Mouse (Mus musculus): ENCODE results near the gene Vmn1r183. TPM values are rescaled to one million over a fixed set of nuclear protein-coding genes. Genes with fewer than 3 reads are reported as not detected.
A peak's percentile ranks its signal among the peaks of the same experiment; 100 is the strongest.

The Vmn1r183 gene
- polyA plus RNA-seq, 1 experiment from 2014 or later = not detected

- WGBS = under 1% methylated on average over 23 of the region's 23 CpGs
- Histone ChIP-seq H3K9me3 (peaks cover 15% of the 10 kb centered on the region), H3K36me3 (peaks cover 27% of the 10 kb centered on the region), H3K4me1 (peaks cover 7% of the 10 kb centered on the region), H3K27me3 (replicated peaks) (no peaks in the 10 kb centered on the region), H3K4me2 (peak within 1 kb of the TSS; percentile 85), H3K9ac (peak within 1 kb of the TSS; percentile 89), H3K27ac (replicated peaks) (peak within 1 kb of the TSS; percentile 84), H3K4me3 (peak within 1 kb of the TSS; percentile 83)
- peak; percentile 87 for ATAC-seq (ENCODE audit: extremely low read depth, insufficient number of reproducible peaks, low FRiP score, low TSS enrichment)
These were observed 59.3 kb downstream of the Vmn1r183 start, which contains the start of gene Zfp112 for GRCm38 (mm10) chr7:24112156-24112856. Zfp112 (plus strand) TSS chr7:24112314.

- peak overlapping the region; percentile 83 for H3K4me3 ChIP-seq
- peaks cover 7% of the 10 kb centered on the region for H3K4me1 ChIP-seq
- WGBS = 13% methylated on average over 12 of the region's 12 CpGs
- peaks cover 8% of the 10 kb centered on the region for H3K9me3 ChIP-seq
- no peak; the same call in 1 of the 2 replicates for ATAC-seq (ENCODE audit: extremely low read depth, insufficient number of reproducible peaks, low FRiP score, low TSS enrichment)
- no peaks in the 10 kb centered on the region for H3K27me3 ChIP-seq (replicated peaks)
- peak overlapping the region; percentile 85 for H3K4me2 ChIP-seq
- H3K27ac ChIP-seq (replicated peaks) = peak overlapping the region; percentile 84
- peak overlapping the region; percentile 89 for H3K9ac ChIP-seq
- peaks cover 22% of the 10 kb centered on the region for H3K36me3 ChIP-seq
These were observed 59.9 kb downstream of the Vmn1r183 start for GRCm38 (mm10) chr7:24113001-24113400.

Other genes with a start within 250 kb of the Vmn1r183 start
- not detected in 2 replicates for gene Vmn1r175, start 242.6 kb upstream of the Vmn1r183 start, polyA plus RNA-seq (2015; fragmentation: Nextera tagmentation; extraction: Ambion mirVana)
- gene Vmn1r176, start 215.9 kb upstream of the Vmn1r183 start, polyA plus RNA-seq (2015; fragmentation: Nextera tagmentation; extraction: Ambion mirVana) = not detected in 2 replicates
- not detected in 2 replicates for gene Vmn1r177, start 186.8 kb upstream of the Vmn1r183 start, polyA plus RNA-seq (2015; fragmentation: Nextera tagmentation; extraction: Ambion mirVana)
- not detected in 2 replicates for gene Vmn1r178, start 161.2 kb upstream of the Vmn1r183 start, polyA plus RNA-seq (2015; fragmentation: Nextera tagmentation; extraction: Ambion mirVana)
- not detected in 2 replicates for gene Vmn1r179, start 126.3 kb upstream of the Vmn1r183 start, polyA plus RNA-seq (2015; fragmentation: Nextera tagmentation; extraction: Ambion mirVana)
- not detected in 2 replicates for gene Vmn1r180, start 102.6 kb upstream of the Vmn1r183 start, polyA plus RNA-seq (2015; fragmentation: Nextera tagmentation; extraction: Ambion mirVana)
- gene Vmn1r181, start 78.6 kb upstream of the Vmn1r183 start, polyA plus RNA-seq (2015; fragmentation: Nextera tagmentation; extraction: Ambion mirVana) = not detected in 2 replicates
- not detected in 2 replicates for gene V1rd19, start 51.6 kb upstream of the Vmn1r183 start, polyA plus RNA-seq (2015; fragmentation: Nextera tagmentation; extraction: Ambion mirVana)
- 13.0 and 14.9 TPM in 2 replicates for gene Zfp180, start 28.7 kb downstream of the Vmn1r183 start, polyA plus RNA-seq (2015; fragmentation: Nextera tagmentation; extraction: Ambion mirVana)
- 4.5 and 5.4 TPM in 2 replicates for gene Zfp112, start 59.1 kb downstream of the Vmn1r183 start, polyA plus RNA-seq (2015; fragmentation: Nextera tagmentation; extraction: Ambion mirVana)
- 5.9 and 9.1 TPM in 2 replicates for gene Zfp235, start 80.9 kb downstream of the Vmn1r183 start, polyA plus RNA-seq (2015; fragmentation: Nextera tagmentation; extraction: Ambion mirVana)
- gene Zfp114, start 121.8 kb downstream of the Vmn1r183 start, polyA plus RNA-seq (2015; fragmentation: Nextera tagmentation; extraction: Ambion mirVana) = 3.1 and 3.2 TPM in 2 replicates
- gene Zfp111, start 158.2 kb downstream of the Vmn1r183 start, polyA plus RNA-seq (2015; fragmentation: Nextera tagmentation; extraction: Ambion mirVana) = 5.8 and 6.8 TPM in 2 replicates
- 3.0 and 3.1 TPM in 2 replicates for gene Zfp109, start 184.3 kb downstream of the Vmn1r183 start, polyA plus RNA-seq (2015; fragmentation: Nextera tagmentation; extraction: Ambion mirVana)
- gene Zfp108, start 201.5 kb downstream of the Vmn1r183 start, polyA plus RNA-seq (2015; fragmentation: Nextera tagmentation; extraction: Ambion mirVana) = 2.3 TPM in 2 replicates
- 4.6 and 4.8 TPM in 2 replicates for gene Zfp93, start 217.2 kb downstream of the Vmn1r183 start, polyA plus RNA-seq (2015; fragmentation: Nextera tagmentation; extraction: Ambion mirVana)
- gene Zfp61, start 248.0 kb downstream of the Vmn1r183 start, polyA plus RNA-seq (2015; fragmentation: Nextera tagmentation; extraction: Ambion mirVana) = 14.5 and 18.7 TPM in 2 replicates

All from heart, embryonic 13.5 days (tissue).